Mouse (Mus musculus) myocyte (in vitro differentiated cells): ENCODE measurements around the gene Stpg4.

ENCODE experiments used
- E2F4 ChIP-seq: IDR thresholded peaks from one replicate; pipeline ENCODE4 v1.6.1; 2011; ENCODE audit warnings: mild to moderate bottlenecking, control low read depth, moderate library complexity; ENCODE audit not compliant: insufficient read depth
- MAX ChIP-seq: IDR thresholded peaks from one replicate; pipeline ENCODE4 v1.6.1; 2011; ENCODE audit warnings: low read depth, mild to moderate bottlenecking, control low read depth
- MYOD1 ChIP-seq, 3 experiments: IDR thresholded peaks; one replicate each; pipeline ENCODE4 v1.6.1; 2011; ENCODE audit warnings: control low read depth in 2 of 3, low read depth in 2 of 3, mild to moderate bottlenecking in 2 of 3, moderate library complexity in 1 of 3; ENCODE audit not compliant: insufficient read length in 2 of 3, control insufficient read depth in 1 of 3
- POLR2A ChIP-seq: IDR thresholded peaks from one replicate; pipeline ENCODE4 v1.6.1; 2011; ENCODE audit warnings: low read depth, mild to moderate bottlenecking, control low read depth, moderate library complexity; ENCODE audit not compliant: insufficient read length
- POLR2AphosphoS2 ChIP-seq: IDR thresholded peaks from one replicate; pipeline ENCODE4 v1.6.1; 2011; ENCODE audit warnings: low read depth, control low read depth; ENCODE audit not compliant: insufficient read length
- REST ChIP-seq: IDR thresholded peaks from one replicate; pipeline ENCODE4 v1.6.1; 2011; ENCODE audit warnings: mild to moderate bottlenecking, control low read depth, moderate library complexity; ENCODE audit not compliant: insufficient read depth, insufficient read length

DNA sequence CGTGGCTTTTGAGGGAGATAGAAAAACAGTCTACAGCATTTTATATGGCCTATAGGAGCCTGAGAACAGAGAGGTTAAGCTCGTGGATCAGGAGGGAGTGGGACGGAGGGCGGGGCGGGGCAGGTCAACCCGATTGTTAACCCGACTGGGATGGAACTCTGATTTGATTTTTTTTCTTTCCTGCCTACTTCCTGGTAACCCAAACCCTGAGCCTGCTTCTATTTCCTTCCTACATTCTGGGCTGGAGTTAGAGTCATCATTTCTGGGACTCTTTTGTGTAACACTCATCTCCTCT, 46.9 kb upstream of the Stpg4 start:
- TF ChIP-seq POLR2AphosphoS2, result no peak
- no peak for TF ChIP-seq REST
- TF ChIP-seq E2F4, result no peak
- TF ChIP-seq POLR2A, result no peak
- no peak for TF ChIP-seq MYOD1 (IDR thresholded peaks at IDR 0.05; ENCODE audit: control insufficient read depth in 1 of 3, insufficient read length in 2 of 3, low read depth in 2 of 3)
- TF ChIP-seq MAX, result no peak
